Mouse (Mus musculus): ENCODE results near the gene Krt14.

DNA sequence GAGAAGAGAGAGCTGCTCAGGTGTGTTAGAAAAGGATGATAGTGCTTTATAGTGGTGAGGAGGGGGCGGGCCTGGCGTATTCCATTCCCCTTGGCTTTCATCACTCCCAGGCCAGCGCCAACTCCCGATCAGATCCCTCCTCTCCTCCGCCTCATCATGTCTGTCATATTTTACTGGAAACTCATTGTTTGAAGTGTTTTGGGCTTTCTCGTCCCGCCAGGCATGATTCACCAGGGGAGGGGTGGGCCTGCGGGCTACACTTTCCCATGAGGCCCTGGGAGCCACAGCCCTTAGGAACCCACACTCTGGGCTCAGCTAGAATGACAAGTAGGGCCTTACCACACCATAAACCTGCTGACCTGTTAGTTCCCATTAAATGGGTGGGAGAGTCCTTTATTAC lies at the start of gene Krt14:
- TF ChIP-seq POLR2A (IDR thresholded peaks at IDR 0.05; ENCODE audit: borderline replicate concordance, low read depth, low read length) (no peak), CTCF (IDR thresholded peaks at IDR 0.05; ENCODE audit: low read depth, low read length) (no peak)

Data from bone marrow macrophage, adult 2 months (primary cell).